Mouse (Mus musculus) lung, adult 2 months (tissue): Measurements from ENCODE around the gene Kpnb1. TPM values are rescaled to one million over a fixed set of nuclear protein-coding genes. Genes with fewer than 3 reads are reported as not detected.

Source experiments
- DNase-seq: peaks from one replicate; pipeline ENCODE4 v3.0.0; 2022
- H3K4me1 ChIP-seq: fragments of 200-500 bp; 2 replicates; pipeline ENCODE4 v1.6.1; 2011; ENCODE audit warnings: low read length; ENCODE audit not compliant: control insufficient read depth, insufficient read depth
- H3K4me3 ChIP-seq: fragments of 200-500 bp; replicated peaks from 2 replicates; pipeline ENCODE3; 2011; ENCODE audit warnings: low read depth, mild to moderate bottlenecking, control low read depth, low read length; ENCODE audit errors: extremely low read depth
- CTCF ChIP-seq: fragments of 200-500 bp; IDR thresholded peaks from 2 replicates; pipeline ENCODE4 v1.5.1; 2011; ENCODE audit warnings: mild to moderate bottlenecking, low read length, control low read depth; ENCODE audit not compliant: insufficient read depth
- POLR2A ChIP-seq: fragments of 200-500 bp; IDR thresholded peaks from 2 replicates; pipeline ENCODE4 v1.6.1; 2011; ENCODE audit warnings: low read depth, mild to moderate bottlenecking, control low read depth, low read length, borderline replicate concordance; ENCODE audit errors: extremely low read depth
- WGBS: fragments of 180-500 bp; shearing (Covaris S2); methylation state at CpG from one replicate; pipeline ENCODE4 v1.1.7; 2018; 5-methylcytosine and 5-hydroxymethylcytosine counted together
- polyA plus RNA-seq: library from polyadenylated mRNA; depleted of rRNA; stranded (reverse); fragments of >200 nt; gene quantifications from 2 replicates; pipeline ENCODE4 v1.2.3, GENCODE M21; 2012

Kpnb1 gene
- polyA plus RNA-seq, 1 experiment: 32.0 TPM

GRCm38 (mm10) chr11:97146724-97147123 is 41.0 kb downstream of the Kpnb1 start:
- H3K4me3 ChIP-seq: no peak overlapping the region
- TF ChIP-seq POLR2A (no peak), CTCF (peak; percentile 88)
- H3K4me1 ChIP-seq: peaks cover 12% of the 10 kb centered on the region; the same call in 1 of the 2 replicates
- WGBS: 7% methylated on average over 8 of the region's 8 CpGs
- DNase-seq: peak; percentile 80

- Histone ChIP-seq H3K4me1 (peaks cover 12% of the 10 kb centered on the region; the same call in 1 of the 2 replicates), H3K4me3 (no peak overlapping the region)
- WGBS: 50% methylated on average over 9 of the region's 9 CpGs
- DNase-seq: no peak
- no peak for TF ChIP-seq POLR2A
- TF ChIP-seq CTCF: no peak
These were observed 41.7 kb downstream of the Kpnb1 start for GRCm38 (mm10) chr11:97145951-97146350.

- WGBS: 75% methylated on average over 2 of the region's 2 CpGs
- DNase-seq: no peak
- Histone ChIP-seq H3K4me1 (peaks cover 12% of the 10 kb centered on the region; the same call in 1 of the 2 replicates), H3K4me3 (no peak overlapping the region)
- TF ChIP-seq CTCF (no peak), POLR2A (no peak)
These were observed 42.4 kb downstream of the Kpnb1 start for GRCm38 (mm10) chr11:97145320-97145719.

- no peak for DNase-seq
- WGBS: 79% methylated on average over 9 of the region's 9 CpGs
- no peak for TF ChIP-seq POLR2A
- TF ChIP-seq CTCF: no peak
- peaks cover 12% of the 10 kb centered on the region; the same call in 1 of the 2 replicates for H3K4me1 ChIP-seq
- H3K4me3 ChIP-seq: no peak overlapping the region
These were observed 44.3 kb downstream of the Kpnb1 start for GRCm38 (mm10) chr11:97143196-97143900.

GRCm38 (mm10) chr11:97142159-97142608 is 45.5 kb downstream of the Kpnb1 start:
- 29% methylated on average over 8 of the region's 8 CpGs for WGBS
- DNase-seq: peak; percentile 62
- TF ChIP-seq POLR2A (peak; percentile 31; the same call in 1 of the 2 replicates), CTCF (no peak)

GRCm38 (mm10) chr11:97140811-97141210 is 46.9 kb downstream of the Kpnb1 start:
- no peak for DNase-seq
- Histone ChIP-seq H3K4me1 (peaks cover 5% of the 10 kb centered on the region; the same call in 1 of the 2 replicates), H3K4me3 (no peak overlapping the region)
- 37% methylated on average over 4 of the region's 4 CpGs for WGBS
- TF ChIP-seq CTCF (no peak), POLR2A (no peak)

More at GRCm38 (mm10) chr11:97142159-97142608, 45.5 kb downstream of the Kpnb1 start:
- Histone ChIP-seq H3K4me1 (peaks cover 12% of the 10 kb centered on the region; the same call in 1 of the 2 replicates), H3K4me3 (peak overlapping the region; percentile 6)

- TF ChIP-seq POLR2A: no peak
- no peak for TF ChIP-seq CTCF
- Histone ChIP-seq H3K4me1 (peaks cover 5% of the 10 kb centered on the region; the same call in 1 of the 2 replicates), H3K4me3 (no peak overlapping the region)
- no peak for DNase-seq
- WGBS: 65% methylated on average over 15 of the region's 15 CpGs
These were observed 48.4 kb downstream of the Kpnb1 start for GRCm38 (mm10) chr11:97139256-97139655.

GRCm38 (mm10) chr11:97138554-97139226 is 49.0 kb downstream of the Kpnb1 start:
- DNase-seq: no peak
- H3K4me1 ChIP-seq: peaks cover 3% of the 10 kb centered on the region; the same call in 1 of the 2 replicates
- 66% methylated on average over 69 of the region's 69 CpGs for WGBS
- TF ChIP-seq CTCF: no peak
- TF ChIP-seq POLR2A: no peak
- H3K4me3 ChIP-seq: no peak overlapping the region

- TF ChIP-seq CTCF (no peak), POLR2A (no peak)
- WGBS: 43% methylated on average over 5 of the region's 5 CpGs
- Histone ChIP-seq H3K4me3 (no peak overlapping the region), H3K4me1 (no peaks in the 10 kb centered on the region)
- DNase-seq: no peak
These were observed 54.4 kb downstream of the Kpnb1 start for GRCm38 (mm10) chr11:97133270-97133669.

GRCm38 (mm10) chr11:97132185-97132584 is 55.5 kb downstream of the Kpnb1 start:
- no peak for TF ChIP-seq POLR2A
- no peak for TF ChIP-seq CTCF
- no peak for DNase-seq
- WGBS: 24% methylated on average over 6 of the region's 6 CpGs
- Histone ChIP-seq H3K4me1 (no peaks in the 10 kb centered on the region), H3K4me3 (no peak overlapping the region)
